Mouse (Mus musculus): ENCODE measurements around the gene Cytip.

Gene Cytip

GRCm38 (mm10) chr2:58195346-58195745 is at the start of gene Cytip:
Gene Cytip, minus strand, starts transcription at chr2:58195532.
- no peak for DNase-seq

GRCm38 (mm10) chr2:58240639-58241038 is 45.3 kb upstream of the Cytip start:
- DNase-seq = peak; percentile 22

- no peak for DNase-seq
Measured at GRCm38 (mm10) chr2:58237487-58237886, 42.2 kb upstream of the Cytip start.

GRCm38 (mm10) chr2:58199442-58199841 is 4.1 kb upstream of the Cytip start:
- peak; percentile 69 for DNase-seq

GRCm38 (mm10) chr2:58196880-58197279 is 1.5 kb upstream of the Cytip start:
- DNase-seq = peak; percentile 8

GRCm38 (mm10) chr2:58194422-58195115 is 763 bp downstream of the Cytip start:
- no peak for DNase-seq

- DNase-seq = no peak
Measured at GRCm38 (mm10) chr2:58192160-58192559, 3.2 kb downstream of the Cytip start.

GRCm38 (mm10) chr2:58189501-58189900 is 5.8 kb downstream of the Cytip start:
- DNase-seq = no peak

- no peak for DNase-seq
Measured at GRCm38 (mm10) chr2:58188903-58189302, 6.4 kb downstream of the Cytip start.

GRCm38 (mm10) chr2:58187310-58188051 is 7.9 kb downstream of the Cytip start:
- no peak for DNase-seq

- no peak for DNase-seq
Measured at GRCm38 (mm10) chr2:58184197-58184596, 11.1 kb downstream of the Cytip start.

- no peak for DNase-seq
Measured at GRCm38 (mm10) chr2:58183658-58184057, 11.7 kb downstream of the Cytip start.

GRCm38 (mm10) chr2:58180776-58181175 is 14.6 kb downstream of the Cytip start:
- DNase-seq = no peak

GRCm38 (mm10) chr2:58179056-58179455 is 16.3 kb downstream of the Cytip start:
- no peak for DNase-seq

- DNase-seq = no peak
Measured at GRCm38 (mm10) chr2:58175392-58176291, 19.7 kb downstream of the Cytip start.

GRCm38 (mm10) chr2:58174476-58175286 is 20.7 kb downstream of the Cytip start:
- peak; percentile 48 for DNase-seq

GRCm38 (mm10) chr2:58172963-58173362 is 22.4 kb downstream of the Cytip start:
- no peak for DNase-seq

- no peak for DNase-seq
Measured at GRCm38 (mm10) chr2:58169173-58169572, 26.2 kb downstream of the Cytip start.

- no peak for DNase-seq
Measured at GRCm38 (mm10) chr2:58167654-58168053, 27.7 kb downstream of the Cytip start.

- no peak for DNase-seq
Measured at GRCm38 (mm10) chr2:58166764-58167163, 28.6 kb downstream of the Cytip start.

- DNase-seq = no peak
Measured at GRCm38 (mm10) chr2:58163457-58164181, 31.7 kb downstream of the Cytip start.

GRCm38 (mm10) chr2:58161813-58162212 is 33.5 kb downstream of the Cytip start:
- no peak for DNase-seq

Data from layer of hippocampus, adult 9-11 months (tissue).